Mouse (Mus musculus) olfactory bulb, adult 2 months (tissue): ENCODE results near the gene Tm2d1.

Experiments used
- CTCF ChIP-seq: fragments of 200-500 bp; IDR thresholded peaks from 2 replicates; pipeline ENCODE4 v1.5.1; 2012; ENCODE audit warnings: low read depth, mild to moderate bottlenecking, low read length, moderate library complexity; ENCODE audit not compliant: insufficient read depth
- POLR2A ChIP-seq: fragments of 200-500 bp; IDR thresholded peaks from 2 replicates; pipeline ENCODE4 v1.6.1; 2012; ENCODE audit warnings: mild to moderate bottlenecking, low read depth, low read length, moderate library complexity; ENCODE audit not compliant: insufficient read depth

DNA sequence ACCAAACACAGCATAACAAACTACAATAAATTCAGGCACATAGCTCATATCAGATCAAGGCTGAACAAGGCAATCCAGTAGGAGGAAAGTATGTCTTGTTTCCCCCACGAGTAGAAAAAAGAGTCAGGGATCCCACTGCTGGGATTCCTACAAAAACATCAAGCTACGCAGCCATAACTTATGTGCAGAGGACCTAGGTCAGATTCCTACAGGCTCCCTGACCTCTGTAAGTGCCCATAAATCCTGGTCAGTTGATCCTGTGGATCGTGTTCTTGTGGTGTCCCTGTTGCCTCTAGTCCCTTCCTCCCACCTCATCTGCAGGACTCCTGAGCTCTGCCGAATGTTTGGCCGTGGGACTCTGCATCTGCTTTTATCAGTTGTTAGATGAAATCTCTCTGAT lies 1.9 kb upstream of the Tm2d1 start:
- TF ChIP-seq CTCF (no peak), POLR2A (no peak)
